Mouse (Mus musculus): Measurements from ENCODE around the gene Hoxa11. TPM values are rescaled to one million over a fixed set of nuclear protein-coding genes. Genes with fewer than 3 reads are reported as not detected.

The Hoxa11 gene
- total RNA-seq, 2 experiments from 2014 or later, result not detected

DNA sequence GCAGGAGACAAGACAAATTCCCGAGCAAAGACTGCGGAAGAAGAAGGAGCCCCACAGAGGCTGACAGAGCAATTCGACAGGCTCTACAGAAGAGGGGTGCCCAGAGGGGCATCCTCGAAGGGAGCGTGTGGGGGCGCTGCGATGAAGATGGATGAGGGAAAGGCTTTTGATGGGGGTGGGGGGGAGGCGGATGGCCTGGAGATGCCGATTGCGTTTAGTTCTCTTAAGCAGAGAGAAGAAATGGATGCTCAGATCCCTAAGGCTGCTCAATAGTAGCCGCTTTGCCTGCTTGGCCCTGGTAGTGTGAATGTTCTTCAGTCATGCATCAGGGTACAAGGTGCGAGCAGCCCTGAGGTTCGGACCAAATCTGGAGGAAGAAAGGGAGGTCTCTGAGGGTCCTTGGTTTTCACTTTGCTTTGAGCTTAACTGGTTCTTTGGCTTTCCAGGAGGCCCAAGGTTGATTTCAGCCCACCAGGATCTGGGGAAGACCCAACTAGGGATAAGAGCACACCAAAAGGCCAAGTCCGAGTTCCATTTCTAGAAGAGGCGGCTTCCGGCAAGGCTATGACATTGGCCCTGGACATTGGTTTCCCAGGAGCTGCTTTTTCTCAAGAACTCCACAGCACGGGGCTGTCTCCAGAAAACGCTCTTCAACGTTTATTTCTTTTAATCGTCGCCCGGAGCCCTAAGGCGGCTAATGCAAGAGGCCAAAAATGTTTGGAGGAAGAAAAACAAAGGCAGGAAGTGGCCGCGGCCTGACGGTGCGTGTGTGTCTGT lies 3.2 kb upstream of the Hoxa11 start:
- DNase-seq (ENCODE audit: low spot score in 2 of 2), result no peak

DNA sequence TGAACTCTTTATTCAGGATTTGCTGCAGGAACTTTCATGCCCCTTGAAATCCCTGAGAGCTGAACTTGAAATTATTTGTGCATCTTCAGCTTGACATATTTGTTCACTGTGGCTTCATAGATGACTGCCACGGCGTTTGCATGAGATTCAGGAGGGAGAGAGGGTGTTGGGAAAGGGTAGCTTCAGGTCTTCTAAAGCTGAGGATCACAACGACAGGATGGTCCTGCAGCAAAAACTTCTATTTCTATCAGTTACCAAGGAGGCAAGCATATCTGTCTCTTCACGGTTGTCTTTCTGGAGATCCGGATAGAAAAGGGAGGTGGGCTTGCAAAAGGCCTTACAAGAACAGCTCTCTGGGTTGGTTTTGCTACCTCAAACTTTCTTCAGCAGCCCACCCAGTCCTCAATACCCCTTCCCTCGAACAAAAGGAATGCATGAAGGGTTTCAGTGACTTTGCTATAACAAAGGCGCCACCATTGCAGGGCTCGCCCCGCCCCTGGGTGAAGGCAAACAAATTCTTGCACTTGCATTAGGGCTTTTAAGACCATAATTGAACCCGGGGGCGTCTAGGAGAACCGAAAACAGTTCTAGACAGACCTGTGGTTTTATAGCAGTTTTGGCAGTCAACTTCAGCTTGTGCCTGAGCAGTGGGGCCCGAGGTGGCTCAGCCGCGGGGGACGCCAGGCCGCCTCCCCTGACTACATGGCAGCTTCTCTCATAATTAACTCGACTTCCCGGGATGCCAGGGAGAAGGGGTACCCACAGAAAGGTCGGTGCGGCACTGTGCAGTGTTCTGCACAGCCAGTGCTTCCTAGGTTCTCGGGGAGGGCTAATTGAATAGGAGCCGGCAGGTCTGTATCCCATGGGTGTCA lies 2.4 kb upstream of the Hoxa11 start:
- DNase-seq (ENCODE audit: low spot score in 2 of 2), result no peak

DNA sequence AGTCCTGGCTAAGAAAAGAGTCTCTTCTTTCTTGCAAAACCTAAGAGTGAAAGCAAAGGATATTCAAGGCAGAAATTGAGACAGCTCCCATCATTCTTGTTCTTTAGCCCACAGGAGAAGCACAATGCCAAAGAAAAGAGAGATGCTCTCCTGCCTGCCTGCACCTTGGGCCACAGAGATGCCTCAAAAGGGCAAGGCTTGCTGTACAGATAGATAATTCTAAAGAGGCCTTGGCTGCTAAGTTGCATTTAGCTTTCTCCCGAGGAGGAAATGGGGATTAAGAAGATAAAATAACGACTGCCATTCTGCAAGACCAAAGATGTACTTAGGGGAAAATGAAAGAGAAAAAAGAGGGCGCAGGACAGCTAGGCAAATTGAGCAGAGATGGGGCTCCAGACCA lies 1.3 kb upstream of the Hoxa11 start:
- no peak for DNase-seq (ENCODE audit: low spot score in 2 of 2)

DNA sequence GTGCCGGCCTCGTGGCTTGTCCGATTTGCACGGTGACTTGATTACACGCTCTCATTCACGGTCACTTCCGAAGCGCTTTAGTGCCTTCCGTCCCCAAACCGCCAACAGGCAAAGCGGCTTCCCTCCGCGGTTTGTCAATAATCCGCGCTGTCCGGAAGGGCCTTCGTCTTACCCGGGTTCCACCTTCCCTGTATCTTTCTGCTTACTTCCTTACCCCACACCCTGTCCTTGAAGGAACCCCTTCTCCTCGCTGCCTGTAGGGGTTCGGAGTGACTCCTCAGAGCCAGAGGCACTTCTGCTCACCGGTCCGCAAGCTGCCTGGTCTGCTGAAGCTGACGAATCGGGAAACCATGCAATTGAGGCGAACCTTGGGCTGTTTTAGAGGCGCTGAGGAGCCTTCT lies 793 bp upstream of the Hoxa11 start:
- no peak for DNase-seq (ENCODE audit: low spot score in 2 of 2)

DNA sequence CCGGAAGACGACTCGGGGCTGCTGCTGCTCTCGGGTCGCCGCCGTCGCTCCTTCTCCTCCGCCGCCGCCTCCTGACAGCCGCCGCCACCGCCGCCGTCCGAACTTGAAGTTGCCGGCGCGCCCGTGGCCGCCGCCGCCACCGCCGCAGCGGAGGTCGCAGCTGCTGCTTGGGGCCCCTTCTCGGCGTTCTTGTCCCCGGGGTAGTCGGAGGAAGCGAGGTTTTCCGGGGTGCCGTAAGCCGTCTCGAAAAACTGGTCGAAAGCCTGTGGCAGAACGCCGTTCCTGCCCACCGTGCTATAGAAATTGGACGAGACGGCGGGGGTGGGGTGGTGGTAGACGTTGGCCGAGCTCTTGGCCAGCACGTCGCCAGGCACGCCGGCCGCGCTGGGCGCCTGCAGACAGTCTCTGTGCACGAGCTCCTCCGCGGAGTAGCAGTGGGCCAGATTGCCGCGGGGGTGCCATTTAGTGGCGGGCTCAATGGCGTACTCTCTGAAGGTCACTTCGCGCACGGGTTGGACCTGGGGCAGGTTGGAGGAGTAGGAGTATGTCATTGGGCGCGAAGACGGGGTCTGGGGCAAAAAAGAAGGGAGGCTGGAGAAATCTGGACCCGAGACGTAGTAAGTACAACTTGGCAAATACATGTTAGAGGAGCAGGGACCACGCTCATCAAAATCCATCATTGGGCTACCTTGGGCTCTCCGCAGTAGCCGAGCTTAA lies 412 bp downstream of the Hoxa11 start:
- no peak for DNase-seq (ENCODE audit: low spot score in 2 of 2)

DNA sequence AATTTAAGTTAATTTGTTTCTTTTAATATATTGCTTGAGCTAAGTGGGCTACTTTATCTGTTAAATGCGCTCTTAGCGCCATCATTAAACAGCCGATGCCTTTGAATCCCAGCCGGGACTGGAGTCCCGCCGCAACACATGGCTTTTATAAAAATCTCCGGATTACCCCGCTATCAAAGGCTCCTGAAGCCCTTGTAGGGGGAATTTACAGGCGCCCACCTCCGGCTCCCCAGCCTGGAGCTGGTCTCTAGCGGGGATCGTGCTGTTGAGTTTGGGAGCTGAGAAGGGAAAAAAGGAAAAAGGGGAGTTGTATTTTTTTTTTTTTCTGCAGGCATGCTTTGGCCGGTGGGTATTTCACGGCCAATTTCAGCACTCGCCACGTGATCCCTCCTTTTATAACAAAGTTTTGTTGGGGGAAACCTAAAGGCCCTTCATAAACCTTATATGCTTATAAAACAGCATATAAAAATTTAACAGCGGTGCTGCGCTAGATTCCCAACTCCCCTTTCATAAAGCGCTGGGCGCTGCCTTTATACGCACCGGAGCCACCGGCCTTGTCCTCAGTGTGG lies 1.1 kb downstream of the Hoxa11 start:
- no peak for DNase-seq (ENCODE audit: low spot score in 2 of 2)

DNA sequence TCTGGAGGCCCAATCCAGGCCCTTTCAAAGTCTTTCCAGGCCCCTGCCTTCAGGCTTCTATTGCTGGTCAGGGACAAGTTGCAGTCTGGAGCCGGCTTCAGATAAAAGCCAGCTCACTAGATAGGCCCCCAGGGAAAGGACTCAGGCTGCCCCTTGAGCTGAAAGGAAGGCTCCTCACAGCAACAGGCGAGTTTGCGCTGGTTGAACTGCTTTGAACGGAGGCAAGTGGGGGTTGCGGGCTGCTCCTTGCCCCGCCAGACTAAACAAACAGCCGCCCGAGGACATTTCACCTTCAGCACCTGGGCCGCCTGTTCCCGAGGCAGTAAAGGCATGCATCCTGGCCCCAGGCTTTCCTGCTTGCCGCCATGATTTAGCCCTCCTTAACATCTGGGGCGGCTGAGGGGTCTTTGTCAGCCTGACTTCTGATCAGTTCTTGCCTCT lies 1.9 kb downstream of the Hoxa11 start:
- DNase-seq (ENCODE audit: low spot score in 2 of 2), result no peak

DNA sequence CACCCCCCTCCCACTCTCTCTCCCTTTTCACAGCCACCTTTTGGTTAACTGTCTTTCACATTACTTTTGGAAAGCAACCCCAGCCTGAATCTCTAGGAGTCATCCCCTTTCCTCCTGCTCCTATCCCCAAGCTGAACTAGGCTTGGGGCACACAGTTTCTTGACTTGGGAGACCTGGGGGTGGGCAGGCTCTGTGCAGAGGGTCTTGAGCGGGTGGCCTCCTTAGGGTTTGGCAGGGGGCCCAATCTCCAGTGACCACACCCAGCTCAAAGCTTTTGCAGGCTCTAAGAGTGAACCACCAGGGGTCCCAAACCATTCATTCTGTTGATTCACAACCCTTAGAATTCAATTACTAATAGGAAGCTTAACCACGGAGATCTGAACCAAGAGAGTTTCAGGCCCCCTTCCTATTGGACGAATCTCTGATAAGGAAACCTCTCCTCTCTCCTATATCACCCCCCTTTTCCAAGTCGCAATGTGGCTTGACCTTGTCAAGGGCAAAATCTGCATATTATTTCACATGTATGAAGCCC lies 2.7 kb downstream of the Hoxa11 start:
- no peak for DNase-seq (ENCODE audit: low spot score in 2 of 2)

DNA sequence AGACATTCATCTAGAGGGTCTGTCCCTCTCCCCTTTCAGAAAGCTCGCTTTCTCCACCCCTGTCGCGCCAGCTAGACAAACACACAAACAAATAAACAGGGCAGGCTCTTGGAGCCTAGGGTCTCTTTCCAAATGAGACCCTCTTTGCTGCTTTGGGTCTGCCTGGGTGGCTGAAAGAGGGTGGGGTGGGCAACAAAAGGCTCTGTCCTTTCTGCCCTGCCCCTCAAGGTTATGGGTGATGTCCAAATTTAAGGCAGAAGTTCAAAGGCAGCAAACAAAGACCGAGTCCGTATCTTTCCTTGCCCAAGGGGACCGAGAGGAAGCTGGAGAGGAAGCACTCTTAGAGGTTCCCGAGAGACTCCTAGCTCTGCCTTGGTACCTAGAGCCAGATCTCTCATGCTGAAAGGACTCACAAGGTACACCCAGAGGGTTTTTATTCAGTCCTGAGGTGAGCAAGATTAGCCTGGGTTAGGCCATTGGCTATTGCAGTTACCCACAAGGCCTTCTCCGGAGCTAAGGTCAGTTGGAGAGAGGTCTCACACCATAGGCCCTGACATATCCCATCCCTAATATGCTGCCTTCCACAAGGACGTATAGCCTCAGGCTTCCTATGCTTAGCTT lies 4.5 kb downstream of the Hoxa11 start:
- DNase-seq (ENCODE audit: low spot score in 2 of 2), result no peak

DNA sequence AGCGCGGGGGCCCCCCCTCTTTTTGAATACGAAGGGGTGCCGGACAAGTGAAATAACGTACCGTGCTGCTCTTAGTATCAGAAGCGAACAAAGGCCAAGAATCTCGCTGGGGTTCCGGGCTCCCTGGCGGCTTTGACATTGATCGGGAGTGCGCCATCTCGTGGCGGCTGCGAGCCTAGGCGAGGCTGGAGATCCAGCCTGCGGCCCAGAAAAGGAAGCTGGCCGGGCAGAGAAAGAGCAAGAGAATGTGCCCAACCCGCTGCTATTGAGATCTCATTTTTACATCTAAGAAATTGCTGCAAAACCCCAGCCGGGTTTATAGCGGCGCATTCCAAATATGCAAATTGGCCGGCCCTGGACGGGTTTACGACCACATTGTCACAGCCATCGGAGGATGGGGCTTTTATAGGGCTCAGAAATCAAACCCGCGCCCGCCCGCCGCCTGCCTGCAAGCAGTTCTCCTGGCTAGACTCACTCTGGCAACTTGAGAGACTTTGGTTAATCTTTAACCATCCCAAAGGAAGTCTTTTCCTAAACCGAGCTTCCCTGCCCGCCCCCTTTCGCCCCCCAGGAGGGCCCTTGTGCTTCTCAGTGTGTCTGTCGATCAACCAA lies 5.1 kb downstream of the Hoxa11 start, which contains the start of gene Hoxa10:
Gene Hoxa10 (minus strand): TSS at position 466 of the 612 bp plus-strand sequence.
- DNase-seq (ENCODE audit: low spot score in 2 of 2), result peak in 1 of 2 experiments; percentile 60

DNA sequence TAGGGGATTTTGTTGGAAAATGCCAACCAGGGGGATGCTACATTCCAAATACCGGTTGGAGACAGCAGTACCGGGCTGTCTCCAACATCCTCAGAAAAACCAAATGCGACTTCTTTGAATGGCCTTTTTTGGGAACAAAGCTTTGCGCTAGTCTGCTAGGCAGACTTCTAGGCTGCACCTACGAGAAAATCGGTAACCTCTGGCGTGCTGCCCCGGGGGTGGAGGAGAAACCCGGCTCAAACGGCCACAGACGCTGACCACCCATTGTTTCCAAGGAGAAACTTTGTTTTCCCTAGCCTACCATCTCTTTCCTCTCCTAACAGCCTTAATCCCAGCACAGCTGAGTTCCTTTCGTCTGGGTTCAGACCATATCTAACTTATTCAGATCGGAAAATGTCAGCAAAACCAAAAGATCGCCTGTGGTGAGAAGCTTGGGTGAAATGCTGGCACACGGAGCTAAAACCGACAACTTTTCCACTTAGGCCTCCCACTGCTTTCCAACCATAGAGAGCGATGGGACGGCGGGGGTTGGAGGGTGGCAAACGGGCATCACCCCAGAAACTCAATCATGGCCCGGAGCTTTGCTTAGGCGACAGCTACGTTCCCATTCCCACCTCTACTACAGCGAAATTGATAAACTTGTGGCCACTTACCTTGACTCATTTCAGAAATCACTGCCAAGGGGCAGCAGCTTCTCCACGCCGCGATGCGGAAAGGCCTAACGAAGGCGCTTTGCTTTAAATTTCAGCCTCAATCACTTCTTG lies 5.8 kb downstream of the Hoxa11 start:
- DNase-seq (ENCODE audit: low spot score in 2 of 2), result no peak

DNA sequence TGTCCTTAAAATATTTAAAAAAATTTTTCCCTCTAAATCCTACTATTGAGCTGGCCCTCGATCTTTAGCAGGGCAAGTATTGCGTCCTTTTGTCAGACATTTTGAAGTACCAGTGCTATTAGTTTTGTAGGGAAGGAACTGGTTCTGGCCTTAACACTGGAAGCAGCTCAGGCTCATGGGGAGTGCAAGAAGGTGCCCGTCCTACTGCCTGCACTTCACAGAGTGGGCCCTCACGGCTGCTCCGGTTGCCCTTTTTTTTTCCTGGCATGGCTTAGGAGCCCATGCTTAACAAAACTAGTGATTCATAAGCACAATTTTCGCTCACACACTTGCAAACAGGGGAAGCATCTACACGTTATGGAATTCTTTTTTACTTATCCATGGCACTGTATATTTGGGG lies 6.6 kb downstream of the Hoxa11 start:
- no peak for DNase-seq (ENCODE audit: low spot score in 2 of 2)

DNA sequence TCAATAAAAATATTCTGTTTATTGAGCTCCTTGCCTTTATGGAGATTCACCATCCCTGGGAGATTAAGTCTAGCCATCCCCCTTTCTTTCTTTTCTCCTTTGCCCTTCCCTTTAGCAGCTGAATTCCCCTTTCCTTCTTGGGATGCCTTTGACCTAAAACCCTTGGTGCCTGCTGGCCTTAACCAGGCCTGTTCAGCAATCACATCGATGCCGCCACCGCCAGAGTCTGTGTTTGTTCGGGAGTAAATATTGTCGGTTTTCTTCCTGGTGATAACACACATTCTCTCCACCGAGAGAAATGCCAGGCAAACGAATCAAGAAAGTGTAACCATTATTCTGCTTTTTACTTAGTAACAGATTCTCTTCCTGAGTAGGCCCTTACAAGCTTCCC lies 7.5 kb downstream of the Hoxa11 start:
- no peak for DNase-seq (ENCODE audit: low spot score in 2 of 2)

DNA sequence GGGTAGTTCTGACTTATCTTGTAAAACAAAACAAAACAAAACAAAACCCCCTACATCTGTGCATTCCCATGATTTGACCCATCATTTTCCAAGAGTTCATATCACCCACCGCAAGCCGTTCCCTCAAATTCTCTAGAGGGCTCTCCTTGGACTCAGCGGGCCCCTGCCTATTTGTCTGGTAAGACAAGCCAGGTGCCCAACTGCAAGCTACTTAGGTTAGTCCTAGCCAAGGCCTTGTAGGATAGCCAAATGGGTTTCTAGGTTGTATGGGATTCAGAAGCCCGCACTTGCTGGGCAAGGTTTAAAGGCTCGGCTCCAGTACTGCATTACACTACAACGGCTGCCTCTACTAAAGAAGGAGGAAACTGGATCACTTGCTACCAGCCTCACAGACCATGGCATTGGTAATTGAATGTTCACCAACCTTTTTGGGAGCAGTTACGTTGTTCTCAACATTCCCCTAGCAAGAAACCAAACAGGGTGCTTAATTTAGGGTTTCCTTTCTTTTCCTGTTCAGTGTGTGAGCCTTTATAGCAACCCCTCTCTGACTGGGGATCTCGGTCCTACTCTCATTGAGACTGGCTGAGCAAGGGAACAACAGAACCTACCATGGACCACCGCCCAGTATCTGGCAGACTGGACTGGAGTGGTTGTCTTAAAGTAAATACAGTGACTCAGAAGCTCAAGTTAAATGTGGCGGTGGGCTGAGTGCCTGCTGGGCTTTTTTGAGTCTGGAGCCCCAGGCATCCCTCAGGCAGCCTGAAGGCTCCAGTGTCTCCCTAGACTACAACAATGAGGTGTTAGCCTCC lies 8.1 kb downstream of the Hoxa11 start:
- DNase-seq (ENCODE audit: low spot score in 2 of 2), result no peak

DNA sequence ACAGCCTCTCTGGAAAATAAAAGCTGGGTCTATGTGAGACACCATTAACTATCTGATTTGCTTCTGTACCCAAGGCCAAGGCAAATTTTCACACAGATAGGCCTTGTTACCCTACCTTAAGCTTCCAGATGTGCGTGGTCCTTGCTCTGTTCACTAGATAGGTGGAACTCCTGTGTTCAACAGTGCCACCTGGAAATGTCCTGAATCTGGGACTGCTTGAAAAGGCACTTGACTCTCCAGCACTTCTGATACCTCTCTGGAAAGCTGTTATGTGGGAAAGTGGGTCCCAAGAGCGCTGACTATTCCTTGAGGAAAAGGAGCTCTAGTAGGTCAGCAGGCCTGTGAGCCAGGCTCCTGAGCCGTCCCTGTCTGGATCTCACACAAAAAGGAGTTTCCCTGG lies 8.8 kb downstream of the Hoxa11 start:
- DNase-seq (ENCODE audit: low spot score in 2 of 2), result no peak

DNA sequence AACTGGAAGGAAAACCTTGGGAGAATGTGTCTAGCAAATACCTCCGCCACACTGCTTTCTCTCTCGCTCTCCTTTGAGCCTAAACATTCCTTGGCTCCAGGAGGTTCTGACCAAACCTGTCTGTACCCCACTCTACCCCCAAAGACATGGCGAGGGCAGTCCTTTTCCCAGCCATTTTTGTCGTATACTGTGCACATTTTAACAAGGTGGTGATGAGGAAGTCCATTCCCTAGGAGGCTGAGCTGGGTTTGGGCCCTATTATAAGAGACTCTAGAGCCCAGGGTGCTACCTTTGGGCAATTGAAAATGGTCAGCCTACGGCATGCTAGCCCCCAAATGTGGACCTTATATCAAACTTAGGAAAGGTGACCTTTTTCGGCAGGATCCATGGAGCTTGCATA lies 9.7 kb downstream of the Hoxa11 start:
- DNase-seq (ENCODE audit: low spot score in 2 of 2), result no peak

DNA sequence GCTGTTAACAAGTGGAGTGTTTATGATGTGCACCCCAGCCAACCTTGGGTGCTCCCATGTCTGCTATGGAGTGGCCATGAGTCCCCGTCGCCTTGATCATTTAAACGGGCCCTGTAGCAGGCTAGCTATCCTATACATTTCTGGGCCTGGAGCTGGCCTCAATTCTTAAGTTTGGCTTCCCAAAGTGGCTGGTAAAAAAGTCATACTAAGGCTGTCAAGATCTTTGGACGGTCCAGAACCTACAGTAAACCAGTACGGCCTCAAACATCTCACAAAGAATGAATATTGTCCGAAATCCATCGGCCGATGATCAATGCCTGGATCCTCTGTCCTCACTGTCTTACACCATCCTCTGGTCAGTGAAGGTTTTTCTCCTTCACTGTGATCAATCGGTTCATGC lies 10.3 kb downstream of the Hoxa11 start:
- no peak for DNase-seq (ENCODE audit: low spot score in 2 of 2)

DNA sequence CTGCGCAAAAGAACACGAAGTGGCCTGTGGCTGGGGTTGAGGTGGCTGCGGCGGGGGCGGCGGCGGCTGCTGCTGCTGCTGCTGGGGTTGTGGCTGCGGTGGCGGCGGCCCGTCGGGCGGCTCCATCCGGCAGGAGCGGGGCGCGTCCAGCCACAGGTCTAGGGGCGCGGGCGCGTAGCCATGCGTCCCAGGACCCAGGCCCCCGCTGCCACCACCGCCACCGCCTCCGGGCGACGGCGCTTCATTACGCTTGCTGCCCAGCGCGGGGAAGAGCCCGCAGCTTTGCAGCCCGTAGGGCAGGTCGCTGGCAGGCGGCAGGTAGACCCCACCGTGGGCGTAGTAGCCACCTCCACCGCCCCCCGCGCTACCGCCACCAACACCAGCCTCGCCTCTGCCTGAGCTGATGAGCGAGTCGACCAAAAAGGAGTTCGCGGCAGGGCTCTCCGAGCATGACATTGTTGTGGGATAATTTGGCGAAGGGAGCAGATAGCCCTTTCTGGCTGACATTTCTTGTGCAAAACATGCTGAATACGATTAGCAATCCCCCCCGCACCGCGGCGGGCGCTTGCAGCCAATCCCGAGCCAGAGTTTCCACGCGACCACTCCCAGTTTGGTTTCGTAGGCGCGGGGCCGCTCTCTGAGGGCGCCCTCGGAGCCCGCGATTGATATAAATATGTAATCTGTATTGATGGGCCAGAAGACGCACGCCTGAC lies 11.0 kb downstream of the Hoxa11 start:
- DNase-seq (ENCODE audit: low spot score in 2 of 2), result no peak
